Mouse (Mus musculus): Measurements from ENCODE around the gene Psmb2.

Psmb2 gene

DNA sequence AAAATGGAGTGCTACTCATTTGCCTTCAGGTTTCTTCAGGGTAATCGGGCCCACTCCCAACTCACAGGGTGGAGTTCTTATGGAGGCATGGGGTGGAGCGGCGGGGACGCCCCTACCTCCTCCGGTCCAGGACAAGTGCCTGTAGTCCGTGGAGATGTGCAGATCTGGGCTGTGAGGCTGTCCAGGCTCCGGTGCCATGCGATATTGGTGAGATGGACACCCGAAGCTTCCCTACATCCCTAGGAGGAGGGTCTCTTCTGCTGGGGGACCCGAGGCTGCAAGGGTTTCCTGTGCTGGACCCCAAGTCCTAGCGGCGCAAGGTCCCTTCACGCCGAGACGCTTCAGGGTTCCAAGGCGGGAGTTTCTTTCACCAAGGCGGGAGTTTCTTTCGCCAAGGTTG, 54.7 kb downstream of the Psmb2 start:
- no peak for DNase-seq (ENCODE audit: low spot score in 2 of 2)

- DNase-seq (ENCODE audit: low spot score in 2 of 2) = no peak
Measured at GRCm38 (mm10) chr4:126732531-126733380, 55.3 kb downstream of the Psmb2 start.

DNA sequence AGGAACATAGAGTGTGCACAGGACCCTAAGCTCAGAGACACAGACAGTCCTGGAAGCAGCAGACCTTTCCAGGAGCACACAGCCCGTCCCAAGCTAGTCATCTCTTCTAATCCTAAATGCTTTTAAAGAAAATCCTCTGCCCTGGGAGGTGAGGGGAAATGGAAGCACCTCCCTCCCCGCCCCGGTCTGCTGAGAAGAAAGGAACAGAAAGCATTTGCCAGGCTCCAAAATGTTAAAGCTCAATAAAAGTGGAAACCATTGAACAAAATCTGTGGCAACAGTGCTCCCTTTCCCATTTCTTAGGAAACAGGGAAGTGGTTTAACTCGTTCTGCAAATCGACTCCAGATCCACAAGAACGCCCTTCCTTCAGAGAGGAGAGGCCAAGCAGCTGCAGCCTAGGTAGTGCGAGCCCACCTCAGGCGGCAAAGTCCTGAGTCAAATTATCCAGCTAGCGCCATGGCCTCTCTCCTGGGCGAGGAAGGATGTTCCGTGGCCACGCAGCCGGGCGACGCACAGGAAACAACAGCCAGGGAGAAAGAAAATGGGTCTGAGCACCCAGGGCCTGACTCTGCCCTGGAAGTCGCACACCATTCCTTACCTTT, 56.7 kb downstream of the Psmb2 start:
- DNase-seq (ENCODE audit: low spot score in 2 of 2) = no peak

DNA sequence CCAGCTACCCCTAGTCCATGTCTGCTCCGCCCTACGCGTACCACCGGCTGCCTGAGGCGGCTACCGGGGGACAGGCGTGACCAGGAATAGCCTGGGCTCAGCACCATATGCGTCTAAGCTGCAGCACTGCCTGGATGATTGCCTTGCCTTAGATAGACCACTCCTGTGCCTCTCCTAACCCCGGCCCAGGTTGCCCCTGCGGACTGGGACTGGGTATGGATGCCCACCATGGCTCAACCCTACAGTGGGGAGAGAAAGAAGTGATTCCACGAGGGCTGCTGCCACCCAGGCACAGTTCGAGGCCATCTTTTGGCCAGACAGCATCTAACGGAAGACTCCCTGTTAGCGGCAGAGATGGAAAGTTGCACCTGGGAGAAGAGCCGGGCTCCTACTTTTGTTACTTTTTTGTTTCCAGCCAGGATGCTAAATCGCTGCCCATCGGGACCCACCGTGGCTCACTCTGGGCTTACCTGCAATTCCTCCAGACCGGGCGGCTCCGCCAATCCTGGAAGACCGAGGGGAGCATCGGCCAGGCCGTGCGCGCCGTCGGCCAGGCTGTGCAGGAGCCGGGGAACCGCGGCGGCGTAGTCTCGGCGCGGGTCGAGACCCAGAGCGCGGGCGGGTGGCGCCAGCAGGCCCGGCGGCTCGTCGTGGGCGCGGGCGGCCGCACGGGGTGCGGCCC, 57.4 kb downstream of the Psmb2 start:
- DNase-seq (ENCODE audit: low spot score in 2 of 2) = no peak

DNA sequence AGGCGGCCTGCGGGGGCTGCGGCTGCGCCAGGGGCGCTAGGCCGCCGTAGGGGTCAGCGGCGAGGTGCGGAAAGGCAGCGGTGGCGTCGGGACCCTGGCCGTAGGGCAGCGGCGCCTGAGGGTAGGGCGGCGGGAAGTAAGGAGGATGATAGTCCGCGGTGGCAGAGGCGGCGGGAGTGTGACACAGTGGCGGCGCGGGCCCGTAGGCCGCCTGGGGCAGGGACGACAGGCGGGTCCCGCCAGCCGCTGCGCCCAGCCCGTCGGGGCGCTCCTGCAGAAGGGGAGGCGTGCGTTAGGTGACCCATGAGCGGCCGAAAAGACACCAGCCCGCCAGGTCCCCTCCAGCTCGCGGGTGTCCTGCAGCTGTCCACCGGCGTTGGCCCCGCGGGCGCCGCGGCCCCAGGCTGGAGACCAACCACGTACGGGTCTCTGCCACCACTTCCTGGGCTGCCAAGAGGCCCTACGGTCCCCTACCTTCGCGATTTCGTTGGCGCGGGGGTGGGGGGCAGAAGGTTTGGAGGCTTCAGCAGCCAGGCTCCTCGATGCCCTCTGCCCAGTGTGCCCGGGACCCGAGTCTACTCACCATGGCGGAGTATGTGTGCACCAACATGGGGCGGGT, 58.1 kb downstream of the Psmb2 start:
- DNase-seq (ENCODE audit: low spot score in 2 of 2) = no peak

DNA sequence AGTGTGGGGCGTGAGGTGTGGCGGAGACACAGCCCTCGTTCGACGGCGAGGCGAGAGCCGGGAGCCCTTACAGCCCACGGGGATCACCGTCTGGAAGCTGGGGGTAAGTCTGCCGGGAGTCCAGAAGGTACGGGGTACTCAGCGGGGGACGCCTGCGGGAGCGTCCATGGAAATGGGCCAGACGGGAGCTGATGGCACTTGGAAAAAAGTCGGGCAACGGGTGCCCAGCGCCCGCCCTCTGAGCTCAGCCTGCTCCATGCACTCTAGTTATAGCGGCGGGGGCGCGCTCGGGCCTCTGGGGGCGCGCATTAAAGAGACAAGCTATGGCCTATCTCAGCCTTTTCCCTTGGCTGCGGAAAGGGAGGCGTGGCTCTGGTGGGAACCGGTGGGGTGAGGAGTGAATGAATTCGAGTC, 58.6 kb downstream of the Psmb2 start, which contains the start of gene Tfap2e:
Gene Tfap2e (minus strand): TSS at position 240 of the 414 bp plus-strand sequence.
- DNase-seq (ENCODE audit: low spot score in 2 of 2) = no peak

GRCm38 (mm10) chr4:126739966-126740676, 62.7 kb downstream of the Psmb2 start:
- DNase-seq (ENCODE audit: low spot score in 2 of 2) = no peak

DNA sequence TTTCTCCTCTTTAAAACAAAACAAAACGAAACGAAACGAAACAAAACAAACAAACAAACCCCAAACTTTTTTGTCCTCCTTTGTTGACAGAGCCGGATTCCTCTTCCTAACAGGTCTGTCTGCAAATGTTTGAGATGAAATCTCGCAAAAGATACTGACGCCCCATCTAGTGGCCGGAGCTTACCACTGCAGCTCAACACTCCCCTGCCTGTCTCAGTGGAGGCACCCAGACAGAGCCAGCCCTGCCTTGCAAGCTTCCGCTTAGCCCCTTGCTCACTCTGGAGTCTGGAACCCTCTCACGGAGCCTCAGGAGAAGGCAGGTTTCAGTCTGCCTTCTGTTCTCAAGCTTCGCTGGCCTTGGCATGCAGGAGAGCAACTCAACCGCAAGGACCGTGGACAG, 64.0 kb downstream of the Psmb2 start:
- DNase-seq (ENCODE audit: low spot score in 2 of 2) = peak; percentile 64 to 80

GRCm38 (mm10) chr4:126742976-126743375, 65.5 kb downstream of the Psmb2 start:
- no peak for DNase-seq (ENCODE audit: low spot score in 2 of 2)

GRCm38 (mm10) chr4:126743713-126744112, 66.3 kb downstream of the Psmb2 start:
- DNase-seq (ENCODE audit: low spot score in 2 of 2) = no peak

GRCm38 (mm10) chr4:126744831-126745230, 67.4 kb downstream of the Psmb2 start:
- DNase-seq (ENCODE audit: low spot score in 2 of 2) = no peak

- DNase-seq (ENCODE audit: low spot score in 2 of 2) = peak in 1 of 2 experiments; percentile 49
Measured at GRCm38 (mm10) chr4:126745506-126746193, 68.2 kb downstream of the Psmb2 start.

GRCm38 (mm10) chr4:126746194-126746840, 68.9 kb downstream of the Psmb2 start:
- no peak for DNase-seq (ENCODE audit: low spot score in 2 of 2)

- no peak for DNase-seq (ENCODE audit: low spot score in 2 of 2)
Measured at GRCm38 (mm10) chr4:126748381-126748780, 71.0 kb downstream of the Psmb2 start.

DNA sequence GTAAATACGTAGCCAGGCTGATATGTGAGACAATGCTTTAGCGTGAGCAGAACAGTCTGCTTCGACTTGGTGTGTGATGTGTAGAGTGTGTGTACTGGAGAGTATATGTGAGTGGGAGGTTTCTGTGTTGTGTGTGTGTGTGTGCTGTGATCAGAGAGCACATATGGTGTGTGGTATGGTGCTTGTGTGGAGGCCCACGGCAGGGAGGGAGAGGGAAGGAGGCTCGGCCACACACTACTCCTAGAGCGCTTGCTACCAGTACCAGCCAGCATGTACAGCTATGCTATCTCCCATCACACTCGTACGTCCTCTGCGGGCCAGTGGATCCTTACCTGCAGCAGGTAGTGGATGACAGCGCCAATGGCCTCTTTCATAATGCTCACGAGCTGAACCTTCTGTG, 72.1 kb downstream of the Psmb2 start:
- DNase-seq (ENCODE audit: low spot score in 2 of 2) = no peak

- DNase-seq (ENCODE audit: low spot score in 2 of 2) = peak in 1 of 2 experiments; percentile 40
Measured at GRCm38 (mm10) chr4:126750046-126750683, 72.7 kb downstream of the Psmb2 start.

DNA sequence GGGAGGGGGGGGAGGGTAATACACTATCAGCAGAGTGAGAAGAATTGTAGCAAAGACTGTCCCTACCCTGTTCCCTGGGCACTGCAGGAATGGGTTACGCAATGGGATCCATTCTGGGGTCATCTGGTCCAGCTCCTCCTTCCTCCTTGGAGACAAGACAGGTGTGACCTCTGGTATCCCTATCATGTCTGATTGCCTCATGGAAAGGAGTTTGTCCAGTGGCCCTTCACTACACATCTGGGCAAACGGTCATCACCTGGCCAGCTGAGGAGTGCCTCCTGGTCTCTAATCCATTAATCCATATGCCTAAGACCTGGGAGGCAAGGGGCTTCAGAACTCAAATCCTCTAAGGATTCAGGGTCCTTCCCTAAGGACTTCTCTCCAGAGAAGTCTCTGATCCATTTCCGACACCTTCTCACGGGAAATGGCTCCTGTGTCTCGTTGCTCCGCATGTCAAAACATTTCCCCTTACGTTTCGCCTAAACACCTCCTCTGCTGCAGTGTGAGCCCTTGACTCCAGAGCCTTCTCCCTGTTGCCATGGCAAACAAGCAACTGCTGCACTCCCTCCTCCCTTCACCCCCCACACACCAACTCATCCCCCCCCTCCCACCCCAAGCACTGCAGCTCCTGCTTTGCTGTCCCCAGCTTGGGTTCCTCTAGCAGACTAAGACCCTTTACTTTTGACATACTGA, 73.6 kb downstream of the Psmb2 start:
- DNase-seq (ENCODE audit: low spot score in 2 of 2) = no peak

GRCm38 (mm10) chr4:126751556-126752023, 74.2 kb downstream of the Psmb2 start:
- DNase-seq (ENCODE audit: low spot score in 2 of 2) = peak in 1 of 2 experiments; percentile 41

DNA sequence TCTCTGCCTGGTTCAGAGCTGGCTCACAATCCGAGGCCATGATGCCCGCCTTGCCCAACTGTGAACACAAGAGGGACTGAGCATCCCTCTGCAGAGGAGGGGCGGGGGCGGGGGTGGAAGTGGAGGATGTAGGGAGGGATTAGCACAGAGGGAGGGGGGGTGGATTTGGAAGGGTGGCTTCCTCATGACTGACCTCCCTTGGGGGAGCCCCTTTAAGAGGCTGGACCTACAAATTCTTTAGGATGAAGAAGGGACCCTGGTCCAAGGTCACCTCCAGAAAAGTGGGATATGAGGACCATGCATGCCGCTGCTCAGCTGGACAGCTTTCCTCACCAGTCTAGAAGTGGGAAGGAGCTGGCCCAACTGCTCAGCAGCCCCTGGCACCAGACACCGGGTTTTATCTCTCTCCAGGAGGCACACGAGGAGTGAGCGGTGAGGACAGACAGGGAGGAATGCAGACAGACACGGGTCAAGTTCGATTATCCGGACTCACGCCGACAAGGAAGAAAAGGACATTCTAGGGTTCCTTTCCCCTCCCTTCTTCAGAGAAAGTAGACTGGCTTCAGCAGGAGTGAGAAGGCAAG, 74.7 kb downstream of the Psmb2 start:
- no peak for DNase-seq (ENCODE audit: low spot score in 2 of 2)
